Mouse (Mus musculus): ENCODE measurements around the gene Nup62.

DNA sequence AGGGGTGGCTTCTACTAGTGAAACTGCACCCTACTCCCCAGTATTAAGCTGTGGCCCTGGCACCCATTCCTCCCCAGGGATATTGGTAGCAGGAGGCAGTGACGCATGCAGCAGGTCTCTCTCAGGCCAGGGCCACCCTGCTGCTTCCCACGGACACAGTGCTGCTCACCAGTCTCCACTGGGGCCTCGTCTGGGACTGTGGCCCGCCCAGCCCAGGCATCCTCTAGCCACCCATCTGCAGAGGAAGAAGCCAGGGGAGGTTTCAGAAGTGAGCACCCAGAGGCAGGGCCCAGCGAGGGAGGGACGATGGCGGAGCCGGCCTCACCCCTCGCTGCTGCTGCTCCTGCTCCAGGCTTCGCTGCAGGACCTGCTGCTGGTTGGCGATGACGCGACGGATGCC, 47.3 kb downstream of the Nup62 start:
- TF ChIP-seq CTCF (IDR thresholded peaks at IDR 0.05; ENCODE audit: low read depth, low read length) (no peak), POLR2A (IDR thresholded peaks at IDR 0.05; ENCODE audit: borderline replicate concordance, low read depth, low read length) (no peak)
